Mouse (Mus musculus): ENCODE measurements around the gene Nup93.

Gene Nup93

GRCm38 (mm10) chr8:94268359-94268890 is 54.1 kb downstream of the Nup93 start:
- DNase-seq (ENCODE audit: low spot score in 2 of 2): no peak

GRCm38 (mm10) chr8:94270309-94270708 is 55.9 kb downstream of the Nup93 start:
- DNase-seq (ENCODE audit: low spot score in 2 of 2): no peak

GRCm38 (mm10) chr8:94271102-94271501 is 56.7 kb downstream of the Nup93 start:
- DNase-seq (ENCODE audit: low spot score in 2 of 2): no peak

GRCm38 (mm10) chr8:94272612-94273011 is 58.2 kb downstream of the Nup93 start:
- no peak for DNase-seq (ENCODE audit: low spot score in 2 of 2)

GRCm38 (mm10) chr8:94273289-94273850 is 59.0 kb downstream of the Nup93 start:
- no peak for DNase-seq (ENCODE audit: low spot score in 2 of 2)

- no peak for DNase-seq (ENCODE audit: low spot score in 2 of 2)
Observed at GRCm38 (mm10) chr8:94274030-94274429, 59.7 kb downstream of the Nup93 start.

GRCm38 (mm10) chr8:94278295-94278694 is 63.9 kb downstream of the Nup93 start:
- no peak for DNase-seq (ENCODE audit: low spot score in 2 of 2)

GRCm38 (mm10) chr8:94280001-94280613 is 65.7 kb downstream of the Nup93 start:
- DNase-seq (ENCODE audit: low spot score in 2 of 2): no peak

- no peak for DNase-seq (ENCODE audit: low spot score in 2 of 2)
Observed at GRCm38 (mm10) chr8:94282453-94282985, 68.2 kb downstream of the Nup93 start.

- no peak for DNase-seq (ENCODE audit: low spot score in 2 of 2)
Observed at GRCm38 (mm10) chr8:94284204-94284603, 69.8 kb downstream of the Nup93 start.

GRCm38 (mm10) chr8:94290606-94291005 is 76.2 kb downstream of the Nup93 start:
- peak; percentile 17 to 55 for DNase-seq (ENCODE audit: low spot score in 2 of 2)

GRCm38 (mm10) chr8:94292072-94292471 is 77.7 kb downstream of the Nup93 start:
- DNase-seq (ENCODE audit: low spot score in 2 of 2): peak; percentile 23 to 32

GRCm38 (mm10) chr8:94292626-94293025 is 78.3 kb downstream of the Nup93 start:
- DNase-seq (ENCODE audit: low spot score in 2 of 2): no peak

GRCm38 (mm10) chr8:94295687-94296086 is 81.3 kb downstream of the Nup93 start:
- no peak for DNase-seq (ENCODE audit: low spot score in 2 of 2)

GRCm38 (mm10) chr8:94296312-94296991 is 82.1 kb downstream of the Nup93 start:
- DNase-seq (ENCODE audit: low spot score in 2 of 2): no peak

GRCm38 (mm10) chr8:94297101-94297500 is 82.7 kb downstream of the Nup93 start:
- no peak for DNase-seq (ENCODE audit: low spot score in 2 of 2)

GRCm38 (mm10) chr8:94300809-94301208 is 86.4 kb downstream of the Nup93 start:
- DNase-seq (ENCODE audit: low spot score in 2 of 2): no peak

- DNase-seq (ENCODE audit: low spot score in 2 of 2): no peak
Observed at GRCm38 (mm10) chr8:94304412-94304811, 90.0 kb downstream of the Nup93 start.

GRCm38 (mm10) chr8:94306989-94307513 is 92.7 kb downstream of the Nup93 start:
- no peak for DNase-seq (ENCODE audit: low spot score in 2 of 2)

GRCm38 (mm10) chr8:94307652-94308051 is 93.3 kb downstream of the Nup93 start:
- DNase-seq (ENCODE audit: low spot score in 2 of 2): no peak

GRCm38 (mm10) chr8:94314069-94314468 is 99.7 kb downstream of the Nup93 start:
- DNase-seq (ENCODE audit: low spot score in 2 of 2): no peak

GRCm38 (mm10) chr8:94317249-94317648 is 102.9 kb downstream of the Nup93 start:
- DNase-seq (ENCODE audit: low spot score in 2 of 2): peak in 1 of 2 experiments; percentile 30
